Mouse (Mus musculus): ENCODE data around the gene Shroom3.

- no peak for TF ChIP-seq MAFK (IDR thresholded peaks at IDR 0.05; ENCODE audit: insufficient replicate concordance, low read length)
- TF ChIP-seq ZKSCAN1 (IDR thresholded peaks at IDR 0.05; ENCODE audit: borderline replicate concordance, low read depth, low read length) = no peak
- TF ChIP-seq KAT2A (IDR thresholded peaks at IDR 0.05; ENCODE audit: insufficient replicate concordance, low read length) = no peak
- no peak for TF ChIP-seq CTCF (conservative IDR thresholded peaks at IDR 0.05 in 1 of 2, IDR thresholded peaks at IDR 0.05 in 1 of 2; ENCODE audit: low read depth in 2 of 2, low read length in 2 of 2)
- TF ChIP-seq EP300 (IDR thresholded peaks at IDR 0.05; ENCODE audit: low read length) = no peak
- no peak for TF ChIP-seq TCF12 (IDR thresholded peaks at IDR 0.05; ENCODE audit: low read depth, low read length)
- TF ChIP-seq JUND (conservative IDR thresholded peaks at IDR 0.05; ENCODE audit: low read depth, low read length) = no peak
- no peak for TF ChIP-seq POLR2A (IDR thresholded peaks at IDR 0.05; ENCODE audit: low read depth, low read length)
- TF ChIP-seq ZNF384 (IDR thresholded peaks at IDR 0.05; ENCODE audit: low read depth, low read length) = no peak
- no peak for TF ChIP-seq NRF1 (IDR thresholded peaks at IDR 0.05; ENCODE audit: low read depth, low read length)
- TF ChIP-seq HCFC1 (IDR thresholded peaks at IDR 0.05; ENCODE audit: low read depth, low read length) = no peak
- no peak for TF ChIP-seq MXI1 (IDR thresholded peaks at IDR 0.05; ENCODE audit: low read depth, low read length)
- no peak for TF ChIP-seq E2F4 (IDR thresholded peaks at IDR 0.05; ENCODE audit: insufficient replicate concordance, low read depth, low read length)
- TF ChIP-seq SIN3A (IDR thresholded peaks at IDR 0.05; ENCODE audit: low read length) = no peak
Measured at GRCm38 (mm10) chr5:92813562-92813961, 130.3 kb downstream of the Shroom3 start.
